Mouse (Mus musculus): ENCODE data around the gene Fh1.

- TF ChIP-seq POLR2A (IDR thresholded peaks at IDR 0.05; ENCODE audit: extremely low read depth, insufficient read depth, low read length) (no peak), CTCF (IDR thresholded peaks at IDR 0.05; ENCODE audit: extremely low read depth, insufficient read depth, low read length) (no peak)
Observed at GRCm38 (mm10) chr1:175675116-175675515, 49.7 kb upstream of the Fh1 start.
